Mouse (Mus musculus) activated CD4-positive, CD25-positive, alpha-beta regulatory T cell, adult 4 months (primary cell): Measurements from ENCODE around the gene Pax8. TPM values are rescaled to one million over a fixed set of nuclear protein-coding genes. Genes with fewer than 3 reads are reported as not detected.

Source experiments
- ATAC-seq: one replicate; pipeline ENCODE4 v1.8.0; 2017
- polyA plus RNA-seq, 2 experiments: library from polyadenylated mRNA; unstranded; fragments of 100-300 nt; shearing (Covaris generic); gene quantifications; one replicate each; pipeline ENCODE4 v1.2.1; 2017

Gene Pax8
- polyA plus RNA-seq: not detected

- ATAC-seq: no peak
Measured at GRCm38 (mm10) chr2:24475420-24475819, at the start of gene Pax8. Pax8 (minus strand) TSS chr2:24475599.

- no peak for ATAC-seq
Measured at GRCm38 (mm10) chr2:24521430-24522226, 46.2 kb upstream of the Pax8 start.

- no peak for ATAC-seq
Measured at GRCm38 (mm10) chr2:24520576-24521272, 45.3 kb upstream of the Pax8 start.

- ATAC-seq: no peak
Measured at GRCm38 (mm10) chr2:24516946-24517345, 41.5 kb upstream of the Pax8 start.

GRCm38 (mm10) chr2:24507359-24507758 is 32.0 kb upstream of the Pax8 start:
- no peak for ATAC-seq

GRCm38 (mm10) chr2:24502963-24503471 is 27.6 kb upstream of the Pax8 start:
- no peak for ATAC-seq

- ATAC-seq: no peak
Measured at GRCm38 (mm10) chr2:24500921-24501320, 25.5 kb upstream of the Pax8 start.

GRCm38 (mm10) chr2:24490564-24490963 is 15.2 kb upstream of the Pax8 start:
- ATAC-seq: no peak

- no peak for ATAC-seq
Measured at GRCm38 (mm10) chr2:24488660-24489059, 13.3 kb upstream of the Pax8 start.

GRCm38 (mm10) chr2:24487056-24487825 is 11.8 kb upstream of the Pax8 start:
- ATAC-seq: no peak

- ATAC-seq: no peak
Measured at GRCm38 (mm10) chr2:24485398-24485797, 10.0 kb upstream of the Pax8 start.

GRCm38 (mm10) chr2:24479906-24480305 is 4.5 kb upstream of the Pax8 start:
- ATAC-seq: no peak

GRCm38 (mm10) chr2:24479151-24479550 is 3.8 kb upstream of the Pax8 start:
- ATAC-seq: no peak

GRCm38 (mm10) chr2:24478611-24479010 is 3.2 kb upstream of the Pax8 start:
- no peak for ATAC-seq

GRCm38 (mm10) chr2:24474514-24475378 is 653 bp downstream of the Pax8 start:
- ATAC-seq: no peak

- ATAC-seq: no peak
Measured at GRCm38 (mm10) chr2:24473641-24474511, 1.5 kb downstream of the Pax8 start.

GRCm38 (mm10) chr2:24472677-24473076 is 2.7 kb downstream of the Pax8 start:
- ATAC-seq: no peak

- no peak for ATAC-seq
Measured at GRCm38 (mm10) chr2:24472111-24472510, 3.3 kb downstream of the Pax8 start.

GRCm38 (mm10) chr2:24469102-24469501 is 6.3 kb downstream of the Pax8 start:
- no peak for ATAC-seq

- no peak for ATAC-seq
Measured at GRCm38 (mm10) chr2:24468430-24468829, 7.0 kb downstream of the Pax8 start.

GRCm38 (mm10) chr2:24467156-24467555 is 8.2 kb downstream of the Pax8 start:
- ATAC-seq: no peak
